Mouse (Mus musculus) midbrain, embryonic 16.5 days (tissue): Measurements from ENCODE around the gene Gabrr2. TPM values are rescaled to one million over a fixed set of nuclear protein-coding genes. Genes with fewer than 3 reads are reported as not detected.
A peak's percentile ranks its signal among the peaks of the same experiment; 100 is the strongest.

Experiments
- ATAC-seq: fragments of 200-750 bp; cut with Nextera tagmentation; 2 replicates; pipeline ENCODE4 v1.8.0; 2017; ENCODE audit warnings: moderate TSS enrichment
- H3K27ac ChIP-seq: fragments of 300-500 bp; sonication (generic); 2 replicates; pipeline ENCODE4 v1.5.1; 2014; ENCODE audit warnings: mild to moderate bottlenecking, low read length, mixed read lengths
- H3K27me3 ChIP-seq: fragments of 300-500 bp; sonication (generic); 2 replicates; pipeline ENCODE4 v1.6.1; 2014; ENCODE audit warnings: low read depth, low read length, mixed read lengths; ENCODE audit not compliant: control insufficient read depth, insufficient read depth
- H3K36me3 ChIP-seq: fragments of 300-500 bp; sonication (generic); 2 replicates; pipeline ENCODE4 v1.6.1; 2014; ENCODE audit warnings: mild to moderate bottlenecking, low read length, moderate library complexity, mixed read lengths; ENCODE audit not compliant: control insufficient read depth, insufficient read depth
- H3K4me1 ChIP-seq: fragments of 300-500 bp; sonication (generic); 2 replicates; pipeline ENCODE4 v1.6.1; 2014; ENCODE audit warnings: mild to moderate bottlenecking, low read length, mixed read lengths; ENCODE audit not compliant: control insufficient read depth, insufficient read depth
- H3K4me2 ChIP-seq: fragments of 300-500 bp; sonication (generic); 2 replicates; pipeline ENCODE4 v1.6.1; 2014; ENCODE audit warnings: mild to moderate bottlenecking, low read length, mixed read lengths
- H3K4me3 ChIP-seq: fragments of 300-500 bp; sonication (generic); 2 replicates; pipeline ENCODE4 v1.5.1; 2014; ENCODE audit warnings: low read depth, mild to moderate bottlenecking, low read length, moderate library complexity, mixed read lengths
- H3K9ac ChIP-seq: fragments of 300-500 bp; sonication (generic); 2 replicates; pipeline ENCODE4 v1.6.1; 2014; ENCODE audit warnings: low read depth, low read length, mixed read lengths
- H3K9me3 ChIP-seq: fragments of 300-500 bp; sonication (generic); replicated peaks from 2 replicates; pipeline ENCODE4 v1.6.1; 2014; ENCODE audit warnings: mild to moderate bottlenecking, low read length, mixed read lengths; ENCODE audit not compliant: control insufficient read depth, poor library complexity, severe bottlenecking
- WGBS: fragments of 180-500 bp; shearing (Covaris S2); extraction: QIAGEN DNeasy Blood & Tissue Kit; methylation state at CpG from one replicate; pipeline ENCODE4 v1.1.7; 2014; 5-methylcytosine and 5-hydroxymethylcytosine counted together
- polyA plus RNA-seq: library from polyadenylated mRNA; unstranded; fragments of >200 nt; fragmentation: Nextera tagmentation; extraction: Ambion mirVana; gene quantifications from 2 replicates; pipeline ENCODE4 v1.2.1, GENCODE M21; 2015

Gabrr2 gene
- polyA plus RNA-seq, 1 experiment from 2014 or later, result 0.34 TPM

DNA sequence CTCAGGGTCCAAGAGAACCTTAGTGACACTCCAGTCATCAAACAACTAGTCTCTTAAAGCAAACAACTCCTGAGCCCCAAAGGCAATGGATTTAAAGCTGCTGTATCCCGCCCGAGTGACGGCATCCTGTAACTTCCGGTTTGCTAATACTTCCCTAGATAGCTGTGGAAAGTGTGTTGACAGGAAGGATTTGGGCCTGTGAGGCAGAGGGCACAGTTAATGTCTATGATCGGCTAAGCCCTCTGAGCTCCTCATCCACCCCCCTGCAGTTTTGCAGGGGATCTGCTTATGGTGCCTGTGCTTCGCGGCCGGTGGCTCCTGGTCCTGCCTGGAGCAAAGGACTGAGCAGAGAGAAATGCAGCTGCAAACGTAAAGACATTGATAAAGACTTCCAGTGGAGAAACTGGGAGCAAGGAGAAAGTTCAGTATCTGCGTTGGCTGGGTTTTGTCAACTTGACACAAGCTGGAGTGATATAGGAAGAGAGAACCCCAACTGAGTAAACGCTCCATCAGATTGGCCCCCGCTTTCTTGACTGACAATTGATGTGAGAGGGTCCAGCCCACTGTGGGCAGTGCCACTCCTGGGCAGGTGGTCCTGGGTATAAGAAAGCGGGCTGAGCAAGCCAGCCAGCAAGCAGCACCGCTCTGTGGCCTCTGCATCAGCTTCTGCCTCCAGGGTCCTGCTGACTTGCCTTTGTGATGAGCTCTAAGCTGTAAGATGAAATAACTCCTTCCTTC is 3.6 kb downstream of the Gabrr2 start:
- WGBS, result 54% methylated on average over 14 of the region's 14 CpGs
- Histone ChIP-seq H3K9ac (no peak overlapping the region), H3K4me3 (no peak overlapping the region), H3K27ac (no peak overlapping the region), H3K27me3 (no peaks in the 10 kb centered on the region), H3K4me1 (peaks cover 2% of the 10 kb centered on the region; the same call in 1 of the 2 replicates), H3K9me3 (no peaks in the 10 kb centered on the region), H3K36me3 (no peaks in the 10 kb centered on the region), H3K4me2 (no peak overlapping the region)
- ATAC-seq, result peak; percentile 39; the same call in 1 of the 2 replicates

DNA sequence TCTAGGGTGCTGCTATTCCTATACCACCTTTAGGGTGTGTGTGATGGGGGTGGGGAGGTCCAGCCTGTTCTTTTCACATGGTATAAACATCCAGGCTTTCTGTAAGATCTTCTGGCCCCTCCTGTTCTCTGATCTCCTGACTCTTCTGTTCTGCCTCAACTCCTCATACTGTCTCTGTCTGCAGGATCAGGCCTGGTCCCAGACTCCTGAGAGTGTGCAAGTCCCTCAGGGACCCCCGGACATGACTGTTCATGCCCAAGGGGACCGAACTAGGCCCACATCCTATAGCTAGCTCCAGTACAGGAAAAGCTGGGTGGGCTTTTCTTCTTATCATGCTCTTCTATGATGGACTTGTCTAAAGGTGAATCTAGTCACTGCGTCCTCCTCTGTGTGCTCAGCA is 4.5 kb downstream of the Gabrr2 start:
- H3K4me3 ChIP-seq, result no peak overlapping the region
- H3K36me3 ChIP-seq, result no peaks in the 10 kb centered on the region
- no peak overlapping the region for H3K9ac ChIP-seq
- H3K27ac ChIP-seq, result no peak overlapping the region
- no peaks in the 10 kb centered on the region for H3K27me3 ChIP-seq
- H3K4me2 ChIP-seq, result no peak overlapping the region
- ATAC-seq, result no peak
- no peaks in the 10 kb centered on the region for H3K9me3 ChIP-seq
- H3K4me1 ChIP-seq, result peaks cover 2% of the 10 kb centered on the region; the same call in 1 of the 2 replicates
- WGBS, result 84% methylated on average over 3 of the region's 3 CpGs

DNA sequence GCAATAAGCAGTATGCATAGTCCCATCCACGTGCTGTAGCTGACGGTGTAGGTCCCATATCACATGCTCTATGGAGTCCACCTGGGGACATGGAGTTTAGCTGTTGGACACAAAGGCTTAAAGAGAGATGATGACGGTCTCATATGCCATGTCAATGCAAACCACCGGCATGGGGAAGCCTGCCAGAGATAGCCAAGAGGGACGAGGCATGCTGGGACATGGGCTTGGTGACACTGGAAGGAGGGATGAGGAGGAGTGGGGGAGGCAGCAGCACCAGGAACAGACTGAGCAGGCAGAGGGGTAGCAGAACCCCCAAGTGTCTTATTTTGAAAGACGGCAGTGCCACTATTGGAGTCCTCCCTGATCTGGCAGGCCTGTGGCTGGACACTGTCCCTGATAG is 5.0 kb downstream of the Gabrr2 start:
- no peak overlapping the region for H3K9ac ChIP-seq
- no peak for ATAC-seq
- H3K36me3 ChIP-seq, result no peaks in the 10 kb centered on the region
- no peak overlapping the region for H3K27ac ChIP-seq
- H3K4me1 ChIP-seq, result peaks cover 2% of the 10 kb centered on the region; the same call in 1 of the 2 replicates
- WGBS, result 85% methylated on average over 6 of the region's 6 CpGs
- H3K27me3 ChIP-seq, result no peaks in the 10 kb centered on the region
- H3K4me2 ChIP-seq, result no peak overlapping the region
- no peak overlapping the region for H3K4me3 ChIP-seq
- H3K9me3 ChIP-seq, result no peaks in the 10 kb centered on the region

DNA sequence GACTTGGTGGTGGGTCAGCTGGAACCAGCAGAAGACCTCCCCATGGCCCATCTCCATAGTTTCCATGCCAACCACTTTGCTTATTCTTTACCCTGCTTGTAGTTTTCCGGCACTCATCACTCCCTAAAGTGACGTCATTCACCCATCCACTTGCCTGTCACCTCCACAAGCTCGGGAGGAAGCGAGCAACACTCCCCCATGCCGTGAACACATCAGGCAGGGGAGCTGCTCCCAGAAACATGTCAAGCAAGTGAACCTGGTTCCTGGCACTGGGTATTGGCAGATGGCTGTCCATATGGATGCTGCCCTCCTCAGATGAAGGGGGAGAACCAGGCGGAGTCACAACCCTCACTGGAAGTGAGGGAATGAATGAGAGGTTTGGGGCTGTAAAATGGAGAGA is 6.1 kb downstream of the Gabrr2 start:
- Histone ChIP-seq H3K36me3 (no peaks in the 10 kb centered on the region), H3K4me3 (no peak overlapping the region), H3K4me1 (peaks cover 2% of the 10 kb centered on the region; the same call in 1 of the 2 replicates), H3K9me3 (no peaks in the 10 kb centered on the region), H3K27ac (no peak overlapping the region), H3K27me3 (no peaks in the 10 kb centered on the region), H3K9ac (no peak overlapping the region), H3K4me2 (no peak overlapping the region)
- 70% methylated on average over 6 of the region's 6 CpGs for WGBS
- no peak for ATAC-seq

DNA sequence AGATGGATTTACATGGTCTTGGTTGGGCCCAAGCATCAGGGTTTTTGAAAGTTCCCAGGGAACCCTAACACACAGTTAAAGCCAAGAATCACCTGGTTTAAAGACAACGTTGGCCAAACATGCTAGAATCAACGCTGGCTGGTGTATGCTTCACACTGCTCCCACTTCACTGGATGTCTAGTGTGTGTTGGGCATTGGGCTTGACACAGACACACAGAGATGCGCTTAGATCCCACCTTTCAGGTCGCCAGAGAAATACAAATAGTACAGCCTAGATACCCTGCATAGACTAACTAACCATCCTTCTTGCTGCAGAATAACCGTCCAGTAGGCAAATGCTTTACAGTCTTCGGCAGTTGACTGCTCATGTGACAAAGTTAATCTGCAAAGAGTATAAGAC is 7.5 kb downstream of the Gabrr2 start:
- Histone ChIP-seq H3K4me2 (no peak overlapping the region), H3K9me3 (no peaks in the 10 kb centered on the region), H3K27ac (no peak overlapping the region), H3K4me3 (no peak overlapping the region), H3K9ac (no peak overlapping the region), H3K36me3 (no peaks in the 10 kb centered on the region), H3K27me3 (no peaks in the 10 kb centered on the region), H3K4me1 (peaks cover 2% of the 10 kb centered on the region; the same call in 1 of the 2 replicates)
- ATAC-seq, result no peak
- 94% methylated on average over 6 of the region's 6 CpGs for WGBS

DNA sequence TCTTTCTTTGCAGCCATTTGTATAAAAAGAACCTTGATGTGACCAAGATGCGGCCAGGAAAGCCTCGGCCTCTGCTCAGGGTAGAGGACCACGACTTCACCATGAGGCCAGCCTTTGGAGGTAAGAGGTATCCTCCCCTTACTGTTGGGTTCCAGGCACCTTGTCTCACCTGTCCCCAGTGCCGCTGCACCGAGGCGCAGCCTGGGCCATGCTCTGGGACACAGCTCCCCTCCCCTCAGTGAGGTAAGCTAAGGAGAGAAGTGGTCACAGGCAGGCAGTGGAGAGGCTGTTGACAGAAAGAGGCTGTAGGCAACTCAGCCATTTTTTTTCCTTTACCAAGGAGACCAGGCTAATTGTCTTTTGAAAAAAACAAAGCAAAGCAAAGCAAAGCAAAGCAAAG is 8.5 kb downstream of the Gabrr2 start:
- Histone ChIP-seq H3K36me3 (no peaks in the 10 kb centered on the region), H3K9ac (no peak overlapping the region), H3K4me1 (peaks cover 2% of the 10 kb centered on the region; the same call in 1 of the 2 replicates), H3K4me2 (no peak overlapping the region), H3K27ac (no peak overlapping the region), H3K27me3 (no peaks in the 10 kb centered on the region), H3K9me3 (no peaks in the 10 kb centered on the region), H3K4me3 (no peak overlapping the region)
- WGBS, result 88% methylated on average over 6 of the region's 6 CpGs
- ATAC-seq, result no peak

DNA sequence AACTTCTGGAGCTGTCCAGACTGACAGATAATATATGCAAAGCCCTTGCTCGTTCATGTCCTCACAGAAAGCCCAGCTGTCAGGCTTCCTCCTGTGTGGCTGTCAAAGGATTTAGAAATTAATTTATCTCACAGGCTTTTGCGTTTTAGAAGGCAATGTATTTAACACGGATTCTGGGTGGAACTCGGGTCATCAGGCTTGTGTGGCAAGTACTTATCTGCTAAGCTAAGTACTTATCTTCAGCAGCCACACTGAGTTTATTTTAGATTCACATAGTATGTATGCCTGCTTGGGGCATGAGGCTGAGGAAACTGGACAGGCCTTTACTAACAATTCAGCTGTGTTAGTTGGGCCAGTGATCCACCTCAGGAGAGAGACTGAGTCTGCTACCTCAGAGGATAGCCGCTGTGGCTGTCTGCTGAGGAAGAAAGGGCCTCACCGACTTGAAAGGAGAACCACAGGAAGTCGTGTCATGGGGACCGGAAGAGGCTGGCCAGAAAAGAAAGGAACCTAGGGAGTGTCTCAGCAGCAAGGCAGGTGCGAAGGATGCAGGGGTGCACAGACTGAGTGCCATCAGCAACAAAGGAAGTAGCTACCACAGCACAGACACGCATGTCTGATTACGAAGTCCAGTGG is 9.8 kb downstream of the Gabrr2 start:
- Histone ChIP-seq H3K9me3 (no peaks in the 10 kb centered on the region), H3K27ac (no peak overlapping the region), H3K4me1 (no peaks in the 10 kb centered on the region), H3K36me3 (no peaks in the 10 kb centered on the region), H3K4me2 (no peak overlapping the region), H3K9ac (no peak overlapping the region), H3K4me3 (no peak overlapping the region), H3K27me3 (no peaks in the 10 kb centered on the region)
- 0 out of 2 replicates have a peak, but pooled peaks have one; percentile 25 for ATAC-seq
- 18% methylated on average over 11 of the region's 11 CpGs for WGBS

DNA sequence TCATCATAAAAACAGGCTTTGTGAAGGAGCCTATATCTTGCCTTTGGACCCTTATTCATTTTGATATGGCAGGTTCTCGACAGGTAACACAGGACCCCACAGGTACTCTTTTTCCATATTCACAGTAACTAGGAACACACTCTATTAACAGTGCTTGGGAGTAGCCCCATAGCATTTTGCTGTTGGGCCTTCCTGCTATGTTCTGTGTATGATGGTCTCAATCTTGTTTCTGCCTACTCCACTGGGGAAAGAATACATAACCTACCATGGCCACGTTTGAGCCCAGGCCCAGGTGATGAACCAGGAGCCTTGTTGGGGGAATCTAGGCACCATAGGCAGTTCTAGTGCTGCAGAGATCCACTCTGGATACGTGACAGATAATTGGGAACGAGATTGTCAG is 11.6 kb downstream of the Gabrr2 start:
- no peak overlapping the region for H3K4me2 ChIP-seq
- H3K9me3 ChIP-seq, result no peaks in the 10 kb centered on the region
- WGBS, result 86% methylated on average over 4 of the region's 4 CpGs
- H3K27me3 ChIP-seq, result no peaks in the 10 kb centered on the region
- no peak for ATAC-seq
- no peak overlapping the region for H3K9ac ChIP-seq
- H3K4me3 ChIP-seq, result no peak overlapping the region
- no peak overlapping the region for H3K27ac ChIP-seq
- no peaks in the 10 kb centered on the region for H3K4me1 ChIP-seq
- H3K36me3 ChIP-seq, result no peaks in the 10 kb centered on the region

DNA sequence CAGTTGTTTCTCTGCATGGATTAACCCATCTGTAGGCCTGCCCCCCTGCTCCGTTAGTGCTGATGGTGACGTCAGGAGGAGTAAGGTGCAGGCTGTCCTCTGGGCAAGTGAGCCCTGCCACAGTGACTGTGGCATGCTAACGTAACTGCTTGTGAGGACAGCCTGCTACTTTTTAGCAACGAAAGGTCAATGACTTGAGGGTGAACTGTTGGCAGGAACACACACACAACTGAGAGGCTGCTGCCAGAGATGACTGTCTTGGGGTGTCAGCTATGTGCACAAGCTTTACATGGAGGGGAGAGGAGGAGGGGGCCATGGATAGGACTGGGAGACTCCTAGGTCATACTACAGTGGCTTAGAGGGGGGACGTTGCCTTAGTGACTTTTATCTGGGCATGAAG is 12.1 kb downstream of the Gabrr2 start:
- Histone ChIP-seq H3K4me1 (no peaks in the 10 kb centered on the region), H3K4me3 (no peak overlapping the region), H3K9me3 (no peaks in the 10 kb centered on the region), H3K27ac (no peak overlapping the region), H3K9ac (no peak overlapping the region), H3K4me2 (no peak overlapping the region), H3K36me3 (no peaks in the 10 kb centered on the region), H3K27me3 (no peaks in the 10 kb centered on the region)
- 80% methylated on average over 5 of the region's 5 CpGs for WGBS
- ATAC-seq, result no peak
